Mouse (Mus musculus): Measurements from ENCODE around the gene Mapk3. TPM values are rescaled to one million over a fixed set of nuclear protein-coding genes. Genes with fewer than 3 reads are reported as not detected.

Gene Mapk3
- 10 to 100 TPM; 32.8 to 38.7 TPM for polyA plus RNA-seq (2017; shearing (Covaris generic))

GRCm38 (mm10) chr7:126759050-126759671 lies at the start of gene Mapk3:
TSS of gene Mapk3 (plus strand) at chr7:126759601.

GRCm38 (mm10) chr7:126766201-126766600 lies 6.8 kb downstream of the Mapk3 start, which contains the start of gene Gdpd3:
TSS of gene Gdpd3 (plus strand) at chr7:126766334.

GRCm38 (mm10) chr7:126776598-126777057 lies 17.2 kb downstream of the Mapk3 start, which contains the start of gene Ypel3:
TSS of gene Ypel3 (plus strand) at chr7:126776955.

GRCm38 (mm10) chr7:126780971-126781635 lies 21.7 kb downstream of the Mapk3 start, which contains the start of gene Tbx6:
TSS of gene Tbx6 (plus strand) at chr7:126781483.

GRCm38 (mm10) chr7:126791851-126792720 lies 32.7 kb downstream of the Mapk3 start, which contains the start of gene Ppp4c:
TSS of gene Ppp4c (minus strand) at chr7:126792496.

GRCm38 (mm10) chr7:126797411-126798126 lies 38.2 kb downstream of the Mapk3 start, which contains the start of gene Fam57b:
TSS of gene Fam57b (plus strand) at chr7:126797668.

Other genes with a start within 250 kb of the Mapk3 start
- gene Eif3c, start 193.2 kb upstream of the Mapk3 start, polyA plus RNA-seq (2017; shearing (Covaris generic)), result 100 to 1,000 TPM; 157 to 175 TPM
- 1 to 10 TPM; 3.1 to 5.4 TPM for gene Apobr, start 174.7 kb upstream of the Mapk3 start, polyA plus RNA-seq (2017; shearing (Covaris generic))
- gene Cln3, start 173.8 kb upstream of the Mapk3 start, polyA plus RNA-seq (2017; shearing (Covaris generic)), result 100 to 1,000 TPM in 1 of 2 experiments, 10 to 100 TPM in 1; 81.6 to 107 TPM
- under 1 TPM in 1 of 2 experiments, not detected in 1; 0.42 TPM for gene Il27, start 164.7 kb upstream of the Mapk3 start, polyA plus RNA-seq (2017; shearing (Covaris generic))
- gene Nupr1, start 128.7 kb upstream of the Mapk3 start, polyA plus RNA-seq (2017; shearing (Covaris generic)), result 10 to 100 TPM in 1 of 2 experiments, 1 to 10 TPM in 1; 6.0 to 12.8 TPM
- 100 to 1,000 TPM; 114 to 118 TPM for gene Sgf29, start 110.3 kb upstream of the Mapk3 start, polyA plus RNA-seq (2017; shearing (Covaris generic))
- under 1 TPM; 0.20 to 0.48 TPM for gene Sult1a1, start 83.2 kb upstream of the Mapk3 start, polyA plus RNA-seq (2017; shearing (Covaris generic))
- gene Bola2, start 64.2 kb upstream of the Mapk3 start, polyA plus RNA-seq (2017; shearing (Covaris generic)), result 100 to 1,000 TPM; 104 to 113 TPM
- gene Slx1b, start 63.8 kb upstream of the Mapk3 start, polyA plus RNA-seq (2017; shearing (Covaris generic)), result 10 to 100 TPM in 1 of 2 experiments, 1 to 10 TPM in 1; 8.3 to 10.8 TPM
- 1,000 to 10,000 TPM; 2,830 to 3,089 TPM for gene Coro1a, start 51.8 kb upstream of the Mapk3 start, polyA plus RNA-seq (2017; shearing (Covaris generic))
- 1 to 10 TPM in 1 of 2 experiments, under 1 TPM in 1; 0.89 to 1.3 TPM for gene Gdpd3, start 6.7 kb downstream of the Mapk3 start, polyA plus RNA-seq (2017; shearing (Covaris generic))
- gene Ypel3, start 17.4 kb downstream of the Mapk3 start, polyA plus RNA-seq (2017; shearing (Covaris generic)), result 100 to 1,000 TPM; 490 to 573 TPM
- gene Tbx6, start 21.9 kb downstream of the Mapk3 start, polyA plus RNA-seq (2017; shearing (Covaris generic)), result 1 to 10 TPM; 4.3 to 6.4 TPM
- 100 to 1,000 TPM; 363 to 467 TPM for gene Ppp4c, start 32.9 kb downstream of the Mapk3 start, polyA plus RNA-seq (2017; shearing (Covaris generic))
- under 1 TPM; 0.16 to 0.97 TPM for gene Fam57b, start 38.1 kb downstream of the Mapk3 start, polyA plus RNA-seq (2017; shearing (Covaris generic))
- not detected for gene 4930451I11Rik, start 72.0 kb downstream of the Mapk3 start, polyA plus RNA-seq (2017; shearing (Covaris generic))
- gene Doc2a, start 87.8 kb downstream of the Mapk3 start, polyA plus RNA-seq (2017; shearing (Covaris generic)), result not detected
- 1 to 10 TPM; 7.9 to 8.7 TPM for gene Hirip3, start 102.4 kb downstream of the Mapk3 start, polyA plus RNA-seq (2017; shearing (Covaris generic))
- gene Ino80e, start 102.8 kb downstream of the Mapk3 start, polyA plus RNA-seq (2017; shearing (Covaris generic)), result 10 to 100 TPM; 75.8 to 78.6 TPM
- gene Taok2, start 125.1 kb downstream of the Mapk3 start, polyA plus RNA-seq (2017; shearing (Covaris generic)), result 10 to 100 TPM; 44.6 to 51.3 TPM
- gene Tmem219, start 163.3 kb downstream of the Mapk3 start, polyA plus RNA-seq (2017; shearing (Covaris generic)), result 10 to 100 TPM; 39.4 to 53.1 TPM
- 10 to 100 TPM; 31.6 to 38.0 TPM for gene Kctd13, start 169.3 kb downstream of the Mapk3 start, polyA plus RNA-seq (2017; shearing (Covaris generic))
- gene Asphd1, start 190.0 kb downstream of the Mapk3 start, polyA plus RNA-seq (2017; shearing (Covaris generic)), result under 1 TPM; 0.19 to 0.69 TPM
- 1 to 10 TPM in 1 of 2 experiments, under 1 TPM in 1; 0.74 to 1.0 TPM for gene Sez6l2, start 191.0 kb downstream of the Mapk3 start, polyA plus RNA-seq (2017; shearing (Covaris generic))
- 100 to 1,000 TPM; 248 to 261 TPM for gene Cdipt, start 216.3 kb downstream of the Mapk3 start, polyA plus RNA-seq (2017; shearing (Covaris generic))
- gene Cdiptos, start 216.5 kb downstream of the Mapk3 start, polyA plus RNA-seq (2017; shearing (Covaris generic)), result 1 to 10 TPM in 1 of 2 experiments, under 1 TPM in 1; 0.94 to 3.5 TPM

All from inflammation-experienced regulatory T-cells (primary cell).